Mouse (Mus musculus) intestine, embryonic 14.5 days (tissue): Measurements from ENCODE around the gene Cited2. TPM values are rescaled to one million over a fixed set of nuclear protein-coding genes. Genes with fewer than 3 reads are reported as not detected.

ENCODE experiments used
- ATAC-seq: fragments of 200-750 bp; cut with Nextera tagmentation; replicated peaks from 2 replicates; pipeline ENCODE4 v1.8.0; 2017; ENCODE audit warnings: low read depth, moderate number of reproducible peaks, moderate TSS enrichment, moderate library complexity; ENCODE audit not compliant: low FRiP score, low TSS enrichment
- DNase-seq: peaks from one replicate; pipeline ENCODE4 v3.0.0-alpha.2; 2018; ENCODE audit warnings: low spot score
- H3K27ac ChIP-seq: fragments of 300-500 bp; sonication (generic); 2 replicates; pipeline ENCODE4 v1.5.1; 2014; ENCODE audit warnings: low read depth, mild to moderate bottlenecking, control low read depth
- H3K27me3 ChIP-seq: fragments of 300-500 bp; sonication (generic); replicated peaks from 2 replicates; pipeline ENCODE4 v1.6.1; 2014; ENCODE audit warnings: low read length, control low read depth; ENCODE audit not compliant: control insufficient read depth, insufficient read depth
- H3K36me3 ChIP-seq: fragments of 300-500 bp; sonication (generic); 2 replicates; pipeline ENCODE4 v1.6.1; 2014; ENCODE audit warnings: low read length, control low read depth; ENCODE audit not compliant: control insufficient read depth, insufficient read depth
- H3K4me1 ChIP-seq: fragments of 300-500 bp; sonication (generic); replicated peaks from 2 replicates; pipeline ENCODE4 v1.6.1; 2014; ENCODE audit warnings: low read length, control low read depth, mixed read lengths; ENCODE audit not compliant: control insufficient read depth, insufficient read depth
- H3K4me2 ChIP-seq: fragments of 300-500 bp; sonication (generic); 2 replicates; pipeline ENCODE4 v1.6.1; 2014; ENCODE audit warnings: low read length
- H3K4me3 ChIP-seq: fragments of 300-500 bp; sonication (generic); 2 replicates; pipeline ENCODE4 v1.5.1; 2014; ENCODE audit warnings: low read depth, low read length, control low read depth, mixed read lengths
- H3K9ac ChIP-seq: fragments of 300-500 bp; sonication (generic); 2 replicates; pipeline ENCODE4 v1.6.1; 2014; ENCODE audit warnings: mild to moderate bottlenecking, low read length
- H3K9me3 ChIP-seq: fragments of 300-500 bp; sonication (generic); 2 replicates; pipeline ENCODE4 v1.6.1; 2016; ENCODE audit warnings: low read length, control low read depth; ENCODE audit not compliant: control insufficient read depth
- WGBS: fragments of 180-500 bp; shearing (Covaris S2); extraction: QIAGEN DNeasy Blood & Tissue Kit; methylation state at CpG from one replicate; pipeline ENCODE4 v1.1.7; 2014; 5-methylcytosine and 5-hydroxymethylcytosine counted together
- polyA plus RNA-seq: library from polyadenylated mRNA; unstranded; fragments of >200 nt; fragmentation: Nextera tagmentation; extraction: Ambion mirVana; gene quantifications from 2 replicates; pipeline ENCODE4 v1.2.1, GENCODE M21; 2014

Gene Cited2
- polyA plus RNA-seq, 1 experiment from 2014 or later, result 48.7 TPM

- H3K9ac ChIP-seq, result no peak overlapping the region
- ATAC-seq (no peak), DNase-seq (no peak)
- H3K27me3 ChIP-seq, result no peaks in the 10 kb centered on the region
- H3K4me3 ChIP-seq, result peak overlapping the region; percentile 92
- H3K27ac ChIP-seq, result peak overlapping the region; percentile 98; the same call in 1 of the 2 replicates
- H3K4me2 ChIP-seq, result peak overlapping the region; percentile 95
- 81% methylated on average over 8 of the region's 8 CpGs for WGBS
- H3K36me3 ChIP-seq, result peaks cover 9% of the 10 kb centered on the region; the same call in 1 of the 2 replicates
- no peaks in the 10 kb centered on the region for H3K9me3 ChIP-seq
- H3K4me1 ChIP-seq, result peaks cover 10% of the 10 kb centered on the region
Measured at GRCm38 (mm10) chr10:17720891-17721601, 2.0 kb upstream of the Cited2 start.

- peaks cover 16% of the 10 kb centered on the region for H3K4me1 ChIP-seq
- H3K9me3 ChIP-seq, result no peaks in the 10 kb centered on the region
- peaks cover 9% of the 10 kb centered on the region; the same call in 1 of the 2 replicates for H3K36me3 ChIP-seq
- H3K4me3 ChIP-seq, result peak overlapping the region; percentile 92
- WGBS, result under 1% methylated on average over 21 of the region's 21 CpGs
- peak overlapping the region; percentile 98 for H3K27ac ChIP-seq
- H3K4me2 ChIP-seq, result peak overlapping the region; percentile 95
- no peaks in the 10 kb centered on the region for H3K27me3 ChIP-seq
- DNase-seq (no peak), ATAC-seq (peak; percentile 10; the same call in 1 of the 2 replicates)
- H3K9ac ChIP-seq, result peak overlapping the region; percentile 93
Measured at GRCm38 (mm10) chr10:17721602-17722121, 1.4 kb upstream of the Cited2 start.

GRCm38 (mm10) chr10:17722158-17722557, 860 bp upstream of the Cited2 start:
- DNase-seq (peak; percentile 97), ATAC-seq (peak; percentile 82)
- Histone ChIP-seq H3K9me3 (no peaks in the 10 kb centered on the region), H3K4me3 (peak overlapping the region; percentile 92), H3K27me3 (no peaks in the 10 kb centered on the region), H3K36me3 (peaks cover 9% of the 10 kb centered on the region; the same call in 1 of the 2 replicates), H3K4me2 (peak overlapping the region; percentile 95), H3K27ac (peak overlapping the region; percentile 98), H3K9ac (peak overlapping the region; percentile 93), H3K4me1 (peaks cover 19% of the 10 kb centered on the region)
- WGBS, result under 1% methylated on average over 24 of the region's 24 CpGs

- Histone ChIP-seq H3K4me1 (peaks cover 29% of the 10 kb centered on the region), H3K27ac (peak overlapping the region; percentile 98), H3K36me3 (peaks cover 9% of the 10 kb centered on the region; the same call in 1 of the 2 replicates), H3K4me2 (peak overlapping the region; percentile 95), H3K9me3 (no peaks in the 10 kb centered on the region), H3K4me3 (peak overlapping the region; percentile 92), H3K9ac (peak overlapping the region; percentile 93), H3K27me3 (no peaks in the 10 kb centered on the region)
- 1% methylated on average over 30 of the region's 30 CpGs for WGBS
- ATAC-seq (peak; percentile 55), DNase-seq (no peak)
Measured at GRCm38 (mm10) chr10:17723421-17723841, 413 bp downstream of the Cited2 start.

GRCm38 (mm10) chr10:17723871-17724741, 1.1 kb downstream of the Cited2 start:
- H3K27me3 ChIP-seq, result no peaks in the 10 kb centered on the region
- H3K27ac ChIP-seq, result peak overlapping the region; percentile 98
- ATAC-seq (peak; percentile 13), DNase-seq (peak; percentile 85)
- H3K4me3 ChIP-seq, result peak overlapping the region; percentile 92
- peak overlapping the region; percentile 93 for H3K9ac ChIP-seq
- H3K4me2 ChIP-seq, result peak overlapping the region; percentile 95
- no peaks in the 10 kb centered on the region for H3K9me3 ChIP-seq
- under 1% methylated on average over 65 of the region's 65 CpGs for WGBS
- H3K4me1 ChIP-seq, result peaks cover 29% of the 10 kb centered on the region
- H3K36me3 ChIP-seq, result peaks cover 9% of the 10 kb centered on the region; the same call in 1 of the 2 replicates

GRCm38 (mm10) chr10:17725037-17725584, 2.1 kb downstream of the Cited2 start:
- H3K27me3 ChIP-seq, result no peaks in the 10 kb centered on the region
- peaks cover 29% of the 10 kb centered on the region for H3K4me1 ChIP-seq
- ATAC-seq (no peak), DNase-seq (no peak)
- H3K4me3 ChIP-seq, result peak overlapping the region; percentile 92
- H3K27ac ChIP-seq, result no peak overlapping the region
- peak overlapping the region; percentile 93 for H3K9ac ChIP-seq
- H3K36me3 ChIP-seq, result peaks cover 9% of the 10 kb centered on the region; the same call in 1 of the 2 replicates
- 17% methylated on average over 8 of the region's 8 CpGs for WGBS
- peak overlapping the region; percentile 95 for H3K4me2 ChIP-seq
- no peaks in the 10 kb centered on the region for H3K9me3 ChIP-seq

- H3K9me3 ChIP-seq, result no peaks in the 10 kb centered on the region
- no peak for ATAC-seq
- H3K27ac ChIP-seq, result no peak overlapping the region
- WGBS, result 52% methylated on average over 7 of the region's 7 CpGs
- peaks cover 29% of the 10 kb centered on the region for H3K4me1 ChIP-seq
- no peaks in the 10 kb centered on the region for H3K27me3 ChIP-seq
- peaks cover 9% of the 10 kb centered on the region; the same call in 1 of the 2 replicates for H3K36me3 ChIP-seq
- no peak for DNase-seq
- peak overlapping the region; percentile 95 for H3K4me2 ChIP-seq
- H3K9ac ChIP-seq, result no peak overlapping the region
- H3K4me3 ChIP-seq, result peak overlapping the region; percentile 92; the same call in 1 of the 2 replicates
Measured at GRCm38 (mm10) chr10:17725644-17726372, 2.8 kb downstream of the Cited2 start.
